Mouse (Mus musculus) neural tube, embryonic 10.5 days (tissue): ENCODE measurements around the gene Garnl3.

Source experiments
- DNase-seq: peaks from one replicate; pipeline ENCODE4 v3.0.0-alpha.2; 2017; ENCODE audit warnings: low spot score; ENCODE audit errors: extremely low spot score

Gene Garnl3

GRCm38 (mm10) chr2:32938741-32939140 is 192.7 kb downstream of the Garnl3 start:
- no peak for DNase-seq
